Comparison of ENCODE assay signal across 22 mouse cellular contexts in the genomic region with DNA sequence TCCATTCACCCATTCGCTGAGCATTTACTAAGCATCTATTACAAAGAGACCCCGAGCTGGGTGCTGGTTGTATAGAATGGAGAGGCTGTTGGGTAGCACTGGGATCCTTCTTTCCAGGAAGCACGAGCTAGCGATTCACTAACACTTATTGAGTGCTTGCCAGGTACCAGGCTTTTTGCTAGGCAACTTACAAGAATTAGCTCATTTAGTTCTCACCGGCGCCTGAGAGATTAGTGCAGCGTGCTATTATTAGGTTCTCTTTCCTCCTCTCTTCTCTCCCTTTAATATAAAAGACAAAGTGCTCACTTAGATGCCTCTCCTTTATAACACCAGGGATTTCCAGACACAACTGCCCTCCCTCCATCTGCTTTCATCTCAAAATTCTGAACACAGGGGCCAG. TPM values are rescaled to one million over a fixed set of nuclear protein-coding genes. Genes with fewer than 3 reads are reported as not detected.
DNase-seq lines count a peak whose midpoint lies in the region; ATAC-seq and TF ChIP-seq lines count a peak whose summit lies in the region.
"Had no signal": no experiment of that assay in that cellular context is flagged by ENCODE, and none has a peak within 500 bp of the region (broad histone marks: within the 10 kb centered on the region; RNA-seq: fewer than 3 reads in every experiment).

No protein-coding gene starts in this region.

- no peak for DNase-seq in heart, embryonic 10.5 days (ENCODE audit: low spot score)
- peak; percentile 38 to 56 for DNase-seq in left cerebral cortex, postnatal 25 days (ENCODE audit: low spot score in 2 of 2)
- no peak for DNase-seq in left cerebral cortex, adult 11 months (ENCODE audit: low spot score)
- peak; percentile 80 for DNase-seq in brain, adult 2 months (ENCODE audit: low read depth, low spot score)
- DNase-seq in brain, embryonic 14.5 days (ENCODE audit: low read depth), result peak; percentile 91
- DNase-seq in cerebellum, adult 8-10 months, result no peak
- DNase-seq in cerebellum, adult 9-11 months, result no peak
- DNase-seq: adrenal gland, adult 8-10 months; cerebellum, adult 11 months; cerebellum, postnatal 36 days; kidney, postnatal 36 days; liver; thymus, adult 18-20 months; thymus, postnatal 4 days had no signal

- H3K4me1 ChIP-seq in heart, embryonic 13.5 days, result peaks cover 29% of the 10 kb centered on the region
- H3K4me1 ChIP-seq in heart, embryonic 10.5 days, result peaks cover 17% of the 10 kb centered on the region
- H3K4me1 ChIP-seq: stomach, embryonic 15.5 days had no signal

- no peak overlapping the region for H3K4me2 ChIP-seq in heart, embryonic 13.5 days
- H3K4me2 ChIP-seq: heart, embryonic 15.5 days; stomach, embryonic 15.5 days had no signal

- 54% methylated on average over 7 of the region's 7 CpGs for WGBS in heart, embryonic 13.5 days
- 71% methylated on average over 7 of the region's 7 CpGs for WGBS in heart, embryonic 10.5 days

- no peak overlapping the region for H3K4me3 ChIP-seq in heart, embryonic 13.5 days
- H3K4me3 ChIP-seq in heart, embryonic 10.5 days, result no peak overlapping the region
- H3K4me3 ChIP-seq: heart, embryonic 15.5 days; hindbrain, embryonic 10.5 days; stomach, embryonic 15.5 days had no signal

- no peaks in the 10 kb centered on the region for H3K9me3 ChIP-seq in heart, embryonic 13.5 days
- no peaks in the 10 kb centered on the region for H3K9me3 ChIP-seq in heart, embryonic 10.5 days
- H3K9me3 ChIP-seq: heart, embryonic 15.5 days; hindbrain, embryonic 10.5 days; stomach, embryonic 15.5 days had no signal

- no peaks in the 10 kb centered on the region for H3K36me3 ChIP-seq in heart, embryonic 13.5 days
- H3K36me3 ChIP-seq in heart, embryonic 10.5 days, result no peaks in the 10 kb centered on the region
- H3K36me3 ChIP-seq: heart, embryonic 15.5 days; hindbrain, embryonic 10.5 days; stomach, embryonic 15.5 days had no signal

- no peak for TF ChIP-seq CTCF in brain, embryonic 14.5 days (IDR thresholded peaks at IDR 0.05; ENCODE audit: borderline replicate concordance, extremely low read depth, insufficient read depth, insufficient read length)

- ATAC-seq in heart, embryonic 13.5 days (ENCODE audit: extremely low read depth, insufficient number of reproducible peaks, low FRiP score, low TSS enrichment), result no peak
- ATAC-seq: intestine, embryonic 16.5 days; lung, postnatal 0 days; Patski had no signal

- H3K9ac ChIP-seq in heart, embryonic 13.5 days, result no peak overlapping the region
- H3K9ac ChIP-seq: heart, embryonic 15.5 days; stomach, embryonic 15.5 days had no signal

- H3K27me3 ChIP-seq in heart, embryonic 13.5 days (replicated peaks), result no peaks in the 10 kb centered on the region
- no peaks in the 10 kb centered on the region for H3K27me3 ChIP-seq in heart, embryonic 10.5 days (ENCODE audit: insufficient read depth, poor library complexity, severe bottlenecking)
- H3K27me3 ChIP-seq: heart, embryonic 15.5 days; Patski; stomach, embryonic 15.5 days had no signal

- intact Hi-C loops in left cerebral cortex, postnatal 25 days (cut with DNase I), result no loop called here

- 0 out of 2 replicates have a peak overlapping the region, but pooled peaks have one; percentile 15 for H3K27ac ChIP-seq in heart, embryonic 13.5 days (replicated peaks)
- H3K27ac ChIP-seq in heart, embryonic 10.5 days, result no peak overlapping the region
- H3K27ac ChIP-seq: heart, embryonic 15.5 days; hindbrain, embryonic 10.5 days; stomach, embryonic 15.5 days had no signal

- TF ChIP-seq POLR2A in brain, embryonic 14.5 days (IDR thresholded peaks at IDR 0.05; ENCODE audit: borderline replicate concordance, extremely low read depth, insufficient read depth, insufficient read length, poor library complexity, severe bottlenecking), result no peak

RNA-seq across cellular contexts. Expression of gene Dgki, which starts 54.2 kb away (rescaled TPM):
- 0.51 and 0.63 TPM in 2 replicates for polyA plus RNA-seq in heart, embryonic 13.5 days (2015; fragmentation: Nextera tagmentation; extraction: Ambion mirVana)
- 0.68 and 0.85 TPM in 2 replicates for polyA plus RNA-seq in heart, embryonic 10.5 days (2016; fragmentation: Nextera tagmentation; extraction: Ambion mirVana)
- 10 to 100 TPM; 68.5 to 82.6 TPM for total RNA-seq in left cerebral cortex, postnatal 25 days (2021)
- polyA plus RNA-seq in brain, embryonic 14.5 days (2012; rRNA removed), result 4.5 and 6.5 TPM in 2 replicates
- total RNA-seq: granulocyte monocyte progenitor cell, adult 5-6 weeks had no signal

Comparison
In these comparisons a context has a peak if more than half of its experiments do, and no peak if none do; other contexts are left out.
1. DNase-seq: peak in left cerebral cortex, postnatal 25 days (2 of 2), brain, adult 2 months (single experiment) and brain, embryonic 14.5 days (single experiment); none in heart, embryonic 10.5 days (single experiment), left cerebral cortex, adult 11 months (single experiment), cerebellum, adult 8-10 months (single experiment) and cerebellum, adult 9-11 months (single experiment).